Mouse (Mus musculus): ENCODE results near the gene Plcg1. TPM values are rescaled to one million over a fixed set of nuclear protein-coding genes. Genes with fewer than 3 reads are reported as not detected.

Gene Plcg1
- polyA plus RNA-seq, 1 experiment from 2014 or later, result 29.4 TPM

- 79% methylated on average over 6 of the region's 6 CpGs for WGBS
These were observed 25.6 kb downstream of the Plcg1 start for GRCm38 (mm10) chr2:160756583-160757203.

GRCm38 (mm10) chr2:160760433-160761184 is 29.5 kb downstream of the Plcg1 start:
- ATAC-seq (ENCODE audit: extremely low read depth, insufficient number of reproducible peaks, low FRiP score, low TSS enrichment), result no peak
- 0 out of 2 replicates have a peak, but pooled peaks cover 13% of the 10 kb centered on the region for H3K4me1 ChIP-seq
- H3K27me3 ChIP-seq (replicated peaks), result no peaks in the 10 kb centered on the region
- H3K4me2 ChIP-seq, result no peak overlapping the region
- 81% methylated on average over 9 of the region's 9 CpGs for WGBS
- no peak overlapping the region for H3K27ac ChIP-seq (replicated peaks)
- H3K4me3 ChIP-seq, result no peak overlapping the region
- no peak overlapping the region for H3K9ac ChIP-seq
- peaks cover 99% of the 10 kb centered on the region for H3K36me3 ChIP-seq
- no peaks in the 10 kb centered on the region for H3K9me3 ChIP-seq

More at GRCm38 (mm10) chr2:160756583-160757203, 25.6 kb downstream of the Plcg1 start:
- Histone ChIP-seq H3K36me3 (peaks cover 100% of the 10 kb centered on the region), H3K4me3 (no peak overlapping the region), H3K9ac (no peak overlapping the region), H3K4me1 (no peaks in the 10 kb centered on the region), H3K9me3 (no peaks in the 10 kb centered on the region), H3K4me2 (no peak overlapping the region), H3K27me3 (replicated peaks) (no peaks in the 10 kb centered on the region), H3K27ac (replicated peaks) (no peak overlapping the region)
- ATAC-seq (ENCODE audit: extremely low read depth, insufficient number of reproducible peaks, low FRiP score, low TSS enrichment), result no peak

- Histone ChIP-seq H3K9ac (no peak overlapping the region), H3K9me3 (no peaks in the 10 kb centered on the region), H3K4me1 (0 out of 2 replicates have a peak, but pooled peaks cover 13% of the 10 kb centered on the region), H3K27ac (replicated peaks) (no peak overlapping the region), H3K27me3 (replicated peaks) (no peaks in the 10 kb centered on the region), H3K36me3 (peaks cover 90% of the 10 kb centered on the region), H3K4me3 (no peak overlapping the region), H3K4me2 (no peak overlapping the region)
- ATAC-seq (ENCODE audit: extremely low read depth, insufficient number of reproducible peaks, low FRiP score, low TSS enrichment), result no peak
- WGBS, result 65% methylated on average over 3 of the region's 3 CpGs
These were observed 32.7 kb downstream of the Plcg1 start for GRCm38 (mm10) chr2:160763816-160764215.

- no peak for ATAC-seq (ENCODE audit: extremely low read depth, insufficient number of reproducible peaks, low FRiP score, low TSS enrichment)
- no peak overlapping the region for H3K4me3 ChIP-seq
- H3K9me3 ChIP-seq, result no peaks in the 10 kb centered on the region
- 75% methylated on average over 2 of the region's 2 CpGs for WGBS
- H3K36me3 ChIP-seq, result peaks cover 90% of the 10 kb centered on the region
- 0 out of 2 replicates have a peak, but pooled peaks cover 13% of the 10 kb centered on the region for H3K4me1 ChIP-seq
- no peak overlapping the region for H3K27ac ChIP-seq (replicated peaks)
- H3K27me3 ChIP-seq (replicated peaks), result no peaks in the 10 kb centered on the region
- no peak overlapping the region for H3K9ac ChIP-seq
- H3K4me2 ChIP-seq, result no peak overlapping the region
These were observed 33.3 kb downstream of the Plcg1 start for GRCm38 (mm10) chr2:160764386-160764785.

GRCm38 (mm10) chr2:160765096-160765495 is 34.0 kb downstream of the Plcg1 start:
- H3K36me3 ChIP-seq, result peaks cover 87% of the 10 kb centered on the region
- no peaks in the 10 kb centered on the region for H3K27me3 ChIP-seq (replicated peaks)
- 55% methylated on average over 3 of the region's 3 CpGs for WGBS
- ATAC-seq (ENCODE audit: extremely low read depth, insufficient number of reproducible peaks, low FRiP score, low TSS enrichment), result no peak
- H3K9ac ChIP-seq, result no peak overlapping the region
- H3K4me2 ChIP-seq, result no peak overlapping the region
- H3K9me3 ChIP-seq, result no peaks in the 10 kb centered on the region
- H3K4me3 ChIP-seq, result no peak overlapping the region
- no peak overlapping the region for H3K27ac ChIP-seq (replicated peaks)
- H3K4me1 ChIP-seq, result 0 out of 2 replicates have a peak, but pooled peaks cover 13% of the 10 kb centered on the region

- H3K4me1 ChIP-seq, result 0 out of 2 replicates have a peak, but pooled peaks cover 13% of the 10 kb centered on the region
- H3K4me2 ChIP-seq, result no peak overlapping the region
- no peak overlapping the region for H3K9ac ChIP-seq
- H3K27me3 ChIP-seq (replicated peaks), result no peaks in the 10 kb centered on the region
- no peak overlapping the region for H3K4me3 ChIP-seq
- no peak for ATAC-seq (ENCODE audit: extremely low read depth, insufficient number of reproducible peaks, low FRiP score, low TSS enrichment)
- 62% methylated on average over 5 of the region's 5 CpGs for WGBS
- H3K27ac ChIP-seq (replicated peaks), result 0 out of 2 replicates have a peak overlapping the region, but pooled peaks have one; percentile 20
- H3K9me3 ChIP-seq, result no peaks in the 10 kb centered on the region
- peaks cover 80% of the 10 kb centered on the region for H3K36me3 ChIP-seq
These were observed 35.3 kb downstream of the Plcg1 start for GRCm38 (mm10) chr2:160766371-160766771.

GRCm38 (mm10) chr2:160767201-160767600 is 36.1 kb downstream of the Plcg1 start:
- WGBS, result 93% methylated on average over 2 of the region's 2 CpGs
- Histone ChIP-seq H3K4me3 (no peak overlapping the region), H3K27me3 (replicated peaks) (no peaks in the 10 kb centered on the region), H3K27ac (replicated peaks) (no peak overlapping the region), H3K9ac (no peak overlapping the region), H3K36me3 (peaks cover 71% of the 10 kb centered on the region), H3K4me1 (0 out of 2 replicates have a peak, but pooled peaks cover 13% of the 10 kb centered on the region), H3K9me3 (no peaks in the 10 kb centered on the region), H3K4me2 (no peak overlapping the region)
- ATAC-seq (ENCODE audit: extremely low read depth, insufficient number of reproducible peaks, low FRiP score, low TSS enrichment), result no peak

GRCm38 (mm10) chr2:160768097-160768695 is 37.1 kb downstream of the Plcg1 start:
- H3K36me3 ChIP-seq, result peaks cover 61% of the 10 kb centered on the region
- no peak overlapping the region for H3K27ac ChIP-seq (replicated peaks)
- ATAC-seq (ENCODE audit: extremely low read depth, insufficient number of reproducible peaks, low FRiP score, low TSS enrichment), result no peak
- 70% methylated on average over 4 of the region's 4 CpGs for WGBS
- no peaks in the 10 kb centered on the region for H3K9me3 ChIP-seq
- 0 out of 2 replicates have a peak, but pooled peaks cover 13% of the 10 kb centered on the region for H3K4me1 ChIP-seq
- no peak overlapping the region for H3K4me2 ChIP-seq
- no peak overlapping the region for H3K4me3 ChIP-seq
- no peak overlapping the region for H3K9ac ChIP-seq
- no peaks in the 10 kb centered on the region for H3K27me3 ChIP-seq (replicated peaks)

- 93% methylated on average over 2 of the region's 2 CpGs for WGBS
- Histone ChIP-seq H3K4me2 (no peak overlapping the region), H3K9ac (no peak overlapping the region), H3K36me3 (peaks cover 53% of the 10 kb centered on the region), H3K4me3 (no peak overlapping the region), H3K27me3 (replicated peaks) (no peaks in the 10 kb centered on the region), H3K4me1 (0 out of 2 replicates have a peak, but pooled peaks cover 12% of the 10 kb centered on the region), H3K27ac (replicated peaks) (no peak overlapping the region), H3K9me3 (no peaks in the 10 kb centered on the region)
- no peak for ATAC-seq (ENCODE audit: extremely low read depth, insufficient number of reproducible peaks, low FRiP score, low TSS enrichment)
These were observed 37.9 kb downstream of the Plcg1 start for GRCm38 (mm10) chr2:160768997-160769396.

GRCm38 (mm10) chr2:160770409-160770808 is 39.3 kb downstream of the Plcg1 start:
- Histone ChIP-seq H3K4me3 (no peak overlapping the region), H3K27me3 (replicated peaks) (no peaks in the 10 kb centered on the region), H3K27ac (replicated peaks) (no peak overlapping the region), H3K4me2 (no peak overlapping the region), H3K9me3 (no peaks in the 10 kb centered on the region), H3K36me3 (peaks cover 40% of the 10 kb centered on the region), H3K4me1 (no peaks in the 10 kb centered on the region), H3K9ac (no peak overlapping the region)
- ATAC-seq (ENCODE audit: extremely low read depth, insufficient number of reproducible peaks, low FRiP score, low TSS enrichment), result no peak

- Histone ChIP-seq H3K9ac (no peak overlapping the region), H3K4me1 (no peaks in the 10 kb centered on the region), H3K4me2 (no peak overlapping the region), H3K27me3 (replicated peaks) (no peaks in the 10 kb centered on the region), H3K36me3 (peaks cover 35% of the 10 kb centered on the region), H3K9me3 (no peaks in the 10 kb centered on the region), H3K27ac (replicated peaks) (no peak overlapping the region), H3K4me3 (no peak overlapping the region)
- ATAC-seq (ENCODE audit: extremely low read depth, insufficient number of reproducible peaks, low FRiP score, low TSS enrichment), result no peak
- 84% methylated on average over 1 of the region's 1 CpGs for WGBS
These were observed 39.8 kb downstream of the Plcg1 start for GRCm38 (mm10) chr2:160770871-160771270.

Measured in heart, embryonic 13.5 days (tissue).